Mouse (Mus musculus) ES-E14 (cell line): Measurements from ENCODE around the gene Abca17.

ENCODE experiments used
- CHD2 ChIP-seq: IDR thresholded peaks from 2 replicates; pipeline ENCODE4 v1.6.1; 2014; ENCODE audit warnings: mild to moderate bottlenecking, low read depth, low read length, inconsistent platforms
- HCFC1 ChIP-seq: IDR thresholded peaks from 2 replicates; pipeline ENCODE4 v1.6.1; 2012; ENCODE audit warnings: low read length, inconsistent platforms, borderline replicate concordance; ENCODE audit not compliant: insufficient read depth
- MAFK ChIP-seq: IDR thresholded peaks from 2 replicates; pipeline ENCODE4 v1.6.1; 2014; ENCODE audit warnings: mild to moderate bottlenecking, low read depth, low read length, inconsistent platforms; ENCODE audit not compliant: insufficient read depth
- ZC3H11A ChIP-seq: IDR thresholded peaks from 2 replicates; pipeline ENCODE4 v1.6.1; 2012; ENCODE audit warnings: low read depth, mild to moderate bottlenecking, inconsistent platforms, low read length, borderline replicate concordance
- ZNF384 ChIP-seq: IDR thresholded peaks from 2 replicates; pipeline ENCODE4 v1.6.1; 2012; ENCODE audit warnings: low read depth, low read length, inconsistent platforms

GRCm38 (mm10) chr17:24375094-24375712, 24.3 kb upstream of the Abca17 start:
- TF ChIP-seq MAFK: no peak
- no peak for TF ChIP-seq CHD2
- no peak for TF ChIP-seq HCFC1
- TF ChIP-seq ZNF384: no peak
- no peak for TF ChIP-seq ZC3H11A
